Mouse (Mus musculus) MEL (cell line): ENCODE results near the gene Kcnh1. TPM values are rescaled to one million over a fixed set of nuclear protein-coding genes. Genes with fewer than 3 reads are reported as not detected.

ENCODE experiments used
- DNase-seq: peaks from one replicate; pipeline ENCODE4 v3.0.0; 2011; ENCODE audit warnings: low read depth, low spot score
- H3K27ac ChIP-seq: 2 replicates; pipeline ENCODE4 v1.5.1; 2012; ENCODE audit warnings: low read depth, mild to moderate bottlenecking, control low read depth, low read length, moderate library complexity; ENCODE audit not compliant: control insufficient read depth
- H3K27me3 ChIP-seq, 2 experiments: fragments of 150-350 bp in 1 of 2; sonication (generic) in 1 of 2; 2 replicates each; pipeline ENCODE4 v1.6.1; 2012; ENCODE audit warnings: low read length in 2 of 2, mild to moderate bottlenecking in 2 of 2, improper control_type of control experiment in 1 of 2, moderate library complexity in 1 of 2; ENCODE audit not compliant: insufficient read depth in 2 of 2, control insufficient read depth in 1 of 2
- H3K36me3 ChIP-seq, 2 experiments: 2 replicates each; pipeline ENCODE4 v1.6.1; 2012 to 2014; ENCODE audit warnings: low read length in 2 of 2, improper control_type of control experiment in 1 of 2, inconsistent platforms in 1 of 2, mild to moderate bottlenecking in 1 of 2; ENCODE audit not compliant: insufficient read depth in 2 of 2, control insufficient read depth in 1 of 2
- H3K4me1 ChIP-seq, 2 experiments: fragments of 150-350 bp in 1 of 2; sonication (generic) in 1 of 2; 2 replicates each; pipeline ENCODE4 v1.6.1; 2012; ENCODE audit warnings: low read length in 2 of 2, improper control_type of control experiment in 1 of 2, mild to moderate bottlenecking in 1 of 2; ENCODE audit not compliant: insufficient read depth in 2 of 2, control insufficient read depth in 1 of 2
- H3K4me3 ChIP-seq, 2 experiments: fragments of 150-350 bp in 1 of 2; sonication (generic) in 1 of 2; 2 replicates each; pipeline ENCODE4 v1.5.1; 2012; ENCODE audit warnings: low read depth in 2 of 2, low read length in 2 of 2, mild to moderate bottlenecking in 2 of 2, moderate library complexity in 2 of 2, control low read depth in 1 of 2, improper control_type of control experiment in 1 of 2; ENCODE audit not compliant: control insufficient read depth in 1 of 2, insufficient read depth in 1 of 2
- H3K79me2 ChIP-seq: 2 replicates; pipeline ENCODE4 v1.6.1; 2012; ENCODE audit warnings: mild to moderate bottlenecking, low read length, moderate library complexity; ENCODE audit not compliant: control insufficient read depth, poor library complexity, insufficient read depth
- H3K9ac ChIP-seq: 2 replicates; pipeline ENCODE4 v1.6.1; 2012; ENCODE audit warnings: low read depth, mild to moderate bottlenecking, control low read depth, low read length, moderate library complexity; ENCODE audit not compliant: control insufficient read depth, poor library complexity, severe bottlenecking
- H3K9me3 ChIP-seq: fragments of 150-350 bp; sonication (generic); replicated peaks from 2 replicates; pipeline ENCODE4 v1.6.1; 2012; ENCODE audit warnings: mild to moderate bottlenecking, low read length, improper control_type of control experiment, moderate library complexity; ENCODE audit not compliant: insufficient read depth
- CHD1 ChIP-seq: IDR thresholded peaks from 2 replicates; pipeline ENCODE4 v1.6.1; 2012; ENCODE audit warnings: low read depth, mild to moderate bottlenecking, inconsistent platforms, low read length, improper control_type of control experiment
- ELF1 ChIP-seq: IDR thresholded peaks from 2 replicates; pipeline ENCODE4 v1.6.1; 2014; ENCODE audit warnings: low read depth, mild to moderate bottlenecking, inconsistent platforms, low read length, improper control_type of control experiment, moderate library complexity
- EP300 ChIP-seq, 2 experiments: IDR thresholded peaks; 2 replicates each; pipeline ENCODE4 v1.6.1; 2011; ENCODE audit warnings: improper control_type of control experiment in 2 of 2, low read length in 2 of 2, low read depth in 1 of 2, mild to moderate bottlenecking in 1 of 2
- ETS1 ChIP-seq: IDR thresholded peaks from 2 replicates; pipeline ENCODE4 v1.6.1; 2012; ENCODE audit warnings: low read depth, mild to moderate bottlenecking, inconsistent platforms, low read length, improper control_type of control experiment, moderate library complexity
- GABPA ChIP-seq: IDR thresholded peaks from 2 replicates; pipeline ENCODE4 v1.6.1; 2012; ENCODE audit warnings: low read depth, mild to moderate bottlenecking, inconsistent platforms, low read length, improper control_type of control experiment, moderate library complexity
- HCFC1 ChIP-seq: IDR thresholded peaks from 2 replicates; pipeline ENCODE4 v1.6.1; 2012; ENCODE audit warnings: low read depth, mild to moderate bottlenecking, inconsistent platforms, low read length, improper control_type of control experiment, moderate library complexity
- JUND ChIP-seq: IDR thresholded peaks from 2 replicates; pipeline ENCODE4 v1.6.1; 2011; ENCODE audit warnings: low read depth, mild to moderate bottlenecking, improper control_type of control experiment, low read length
- KAT2A ChIP-seq: conservative IDR thresholded peaks from 2 replicates; pipeline ENCODE4 v1.6.1; 2012; ENCODE audit warnings: low read depth, low read length, improper control_type of control experiment, inconsistent platforms
- MXI1 ChIP-seq: IDR thresholded peaks from 2 replicates; pipeline ENCODE4 v1.6.1; 2011; ENCODE audit warnings: mild to moderate bottlenecking, low read depth, low read length, improper control_type of control experiment
- NRF1 ChIP-seq: IDR thresholded peaks from 2 replicates; pipeline ENCODE4 v1.6.1; 2014; ENCODE audit warnings: low read depth, mild to moderate bottlenecking, inconsistent platforms, low read length, improper control_type of control experiment, moderate library complexity; ENCODE audit not compliant: poor library complexity, insufficient read depth, severe bottlenecking
- POLR2A ChIP-seq, 2 experiments: IDR thresholded peaks; 2 replicates each; pipeline ENCODE4 v1.6.1; 2011 to 2012; ENCODE audit warnings: low read length in 2 of 2, mild to moderate bottlenecking in 2 of 2, control low read depth in 1 of 2, improper control_type of control experiment in 1 of 2, low read depth in 1 of 2, moderate library complexity in 1 of 2; ENCODE audit not compliant: control insufficient read depth in 1 of 2, insufficient read depth in 1 of 2, poor library complexity in 1 of 2
- POLR2AphosphoS2 ChIP-seq: IDR thresholded peaks from 2 replicates; pipeline ENCODE4 v1.6.1; 2011; ENCODE audit warnings: low read length, improper control_type of control experiment
- POLR2AphosphoS5 ChIP-seq: IDR thresholded peaks from 2 replicates; pipeline ENCODE4 v1.6.1; 2012; ENCODE audit warnings: low read depth, borderline replicate concordance, mild to moderate bottlenecking, inconsistent platforms, low read length, moderate library complexity, mixed read lengths
- RCOR1 ChIP-seq: IDR thresholded peaks from 2 replicates; pipeline ENCODE4 v1.6.1; 2012; ENCODE audit warnings: low read depth, mild to moderate bottlenecking, inconsistent platforms, low read length, improper control_type of control experiment
- SIN3A ChIP-seq: IDR thresholded peaks from 2 replicates; pipeline ENCODE4 v1.6.1; 2012; ENCODE audit warnings: low read length, improper control_type of control experiment, inconsistent platforms
- USF1 ChIP-seq: IDR thresholded peaks from 2 replicates; pipeline ENCODE4 v1.6.1; 2014; ENCODE audit warnings: low read depth, mild to moderate bottlenecking, inconsistent platforms, low read length, improper control_type of control experiment, moderate library complexity
- USF2 ChIP-seq, 2 experiments: IDR thresholded peaks; 2 replicates each; pipeline ENCODE4 v1.6.1; 2011 to 2012; ENCODE audit warnings: improper control_type of control experiment in 2 of 2, low read length in 2 of 2, borderline replicate concordance in 1 of 2, inconsistent platforms in 1 of 2, low read depth in 1 of 2, mild to moderate bottlenecking in 1 of 2; ENCODE audit not compliant: insufficient read depth in 1 of 2
- ZMIZ1 ChIP-seq: IDR thresholded peaks from 2 replicates; pipeline ENCODE4 v1.6.1; 2012; ENCODE audit warnings: low read depth, mild to moderate bottlenecking, inconsistent platforms, low read length, improper control_type of control experiment, moderate library complexity
- polyA plus RNA-seq, 2 experiments: library from polyadenylated mRNA; stranded (reverse) in 1 of 2; unstranded in 1 of 2; fragments of >175 nt in 1 of 2; fragments of >200 nt in 1 of 2; gene quantifications; 2 replicates each; pipeline versions ENCODE4 v1.2.1 to v1.2.4; 2012; ENCODE audit warnings: low replicate concordance in 2 of 2, low read depth in 1 of 2; ENCODE audit not compliant: insufficient read length in 2 of 2, insufficient read depth in 1 of 2, missing spikeins in 1 of 2
- total RNA-seq: library from RNA; depleted of rRNA; stranded (reverse); fragments of 300-350 nt; gene quantifications from 2 replicates; pipeline ENCODE4 v1.2.3, GENCODE M21; 2012

Gene Kcnh1
- total and polyA plus RNA-seq, 3 experiments = not detected

DNA sequence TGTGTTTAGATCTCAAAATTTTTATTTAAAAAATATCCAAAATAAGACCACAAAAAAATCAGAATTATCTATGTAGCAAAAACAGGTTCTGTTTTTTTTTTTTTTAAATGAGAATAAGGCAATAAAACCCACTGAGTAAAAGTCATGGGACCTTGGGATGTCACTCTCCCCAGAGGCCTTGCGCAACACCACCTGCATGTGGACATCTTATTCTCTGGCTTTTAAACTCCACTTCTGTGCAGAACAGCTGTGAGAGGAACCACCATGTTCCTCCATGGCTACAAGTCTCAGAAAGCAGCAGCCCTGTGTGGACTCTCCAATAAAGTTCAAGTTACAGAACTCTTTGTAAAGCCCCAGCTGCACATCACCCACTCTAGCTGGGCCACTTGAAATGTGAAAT lies 322.2 kb downstream of the Kcnh1 start:
- Histone ChIP-seq H3K4me3 (no peak overlapping the region), H3K79me2 (no peaks in the 10 kb centered on the region), H3K4me1 (0 out of 4 replicates have a peak, but pooled peaks cover 0 to 2% of the 10 kb centered on the region in 2 experiments), H3K27me3 (no peaks in the 10 kb centered on the region; a peak in 1 of 4 replicates), H3K27ac (no peak overlapping the region), H3K9me3 (no peaks in the 10 kb centered on the region), H3K36me3 (no peaks in the 10 kb centered on the region), H3K9ac (no peak overlapping the region)
- DNase-seq = no peak
- no peak for TF ChIP-seq POLR2AphosphoS2
- no peak for TF ChIP-seq ELF1
- no peak for TF ChIP-seq ETS1
- TF ChIP-seq USF1 = no peak
- no peak for TF ChIP-seq USF2 (IDR thresholded peaks at IDR 0.05; ENCODE audit: borderline replicate concordance in 1 of 2, insufficient read depth in 1 of 2, low read depth in 1 of 2, low read length in 2 of 2)
- no peak for TF ChIP-seq KAT2A
- TF ChIP-seq RCOR1 = no peak
- no peak for TF ChIP-seq ZMIZ1
- TF ChIP-seq MXI1 = no peak
- TF ChIP-seq SIN3A = no peak
- TF ChIP-seq CHD1 = no peak
- TF ChIP-seq JUND = no peak

- TF ChIP-seq NRF1 (no peak), GABPA (no peak), POLR2AphosphoS5 (no peak), ETS1 (no peak), POLR2AphosphoS2 (no peak), ELF1 (no peak), POLR2A (IDR thresholded peaks at IDR 0.05; ENCODE audit: control insufficient read depth in 1 of 2, insufficient read depth in 1 of 2, low read depth in 1 of 2, low read length in 2 of 2, poor library complexity in 1 of 2) (no peak), SIN3A (no peak), HCFC1 (no peak), EP300 (IDR thresholded peaks at IDR 0.05; ENCODE audit: low read depth in 1 of 2, low read length in 2 of 2) (no peak), USF1 (no peak)
- TF ChIP-seq, all 39 proteins: peak for 0
- Histone ChIP-seq H3K27me3 (no peaks in the 10 kb centered on the region; a peak in 1 of 4 replicates), H3K27ac (no peak overlapping the region), H3K79me2 (no peaks in the 10 kb centered on the region), H3K36me3 (no peaks in the 10 kb centered on the region), H3K9me3 (no peaks in the 10 kb centered on the region), H3K9ac (no peak overlapping the region), H3K4me3 (no peak overlapping the region), H3K4me1 (0 out of 4 replicates have a peak, but pooled peaks cover 0 to 2% of the 10 kb centered on the region in 2 experiments)
- no peak for DNase-seq
Observed at GRCm38 (mm10) chr1:192515373-192515772, 324.8 kb downstream of the Kcnh1 start.
